Mouse (Mus musculus): ENCODE data around the gene Rnf224.
A peak's percentile ranks its signal among the peaks of the same experiment; 100 is the strongest.

The Rnf224 gene

GRCm38 (mm10) chr2:25256443-25257109, 20.0 kb upstream of the Rnf224 start:
- peak; percentile 70 for DNase-seq (ENCODE audit: extremely low read depth, low read depth)

DNA sequence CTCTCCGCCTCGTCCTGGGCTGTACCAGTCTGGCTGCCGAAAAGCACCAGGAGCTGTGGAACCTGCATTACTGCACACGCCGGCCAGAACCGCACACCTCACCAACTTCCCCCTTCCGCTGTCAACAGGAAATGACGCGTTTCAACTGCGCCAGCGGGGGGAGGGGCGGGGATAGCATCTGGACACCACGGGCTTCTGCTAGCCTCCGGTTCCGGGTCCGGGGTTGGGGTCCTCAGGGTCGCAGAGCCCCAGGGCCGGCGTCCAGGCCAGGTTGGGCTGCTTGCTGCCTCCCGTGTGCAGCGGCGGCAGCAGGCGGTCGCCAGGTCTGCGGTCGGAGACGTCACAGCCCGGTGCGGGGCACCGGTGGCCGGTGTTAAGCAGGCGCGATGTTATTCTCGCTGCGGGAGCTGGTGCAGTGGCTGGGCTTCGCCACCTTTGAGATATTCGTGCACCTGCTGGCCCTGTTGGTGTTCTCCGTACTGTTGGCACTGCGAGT, 18.7 kb upstream of the Rnf224 start, which contains the start of gene Tmem203:
TSS of gene Tmem203 (plus strand) at position 156 of the 496 bp plus-strand sequence.
- DNase-seq (ENCODE audit: extremely low read depth, low read depth), result peak; percentile 78

DNA sequence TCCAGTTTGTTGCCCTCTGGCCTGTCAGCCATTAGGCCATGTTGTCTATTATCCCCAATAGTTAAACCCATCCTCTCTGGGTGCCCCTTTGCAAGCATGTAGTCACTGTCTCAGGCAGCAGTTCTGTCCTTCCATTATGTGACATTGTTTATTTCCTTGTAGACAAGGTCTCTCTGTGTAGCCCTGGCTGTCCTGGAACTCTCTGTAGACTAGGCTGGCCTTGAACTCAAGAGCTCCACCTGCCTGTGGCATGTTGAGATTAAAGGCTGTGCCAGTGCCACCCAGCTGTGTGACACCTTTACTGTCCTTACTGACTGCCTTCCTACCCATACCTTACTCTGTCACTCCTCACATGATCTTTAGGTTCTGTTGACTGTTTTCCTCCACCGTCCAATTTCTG, 15.7 kb upstream of the Rnf224 start:
- DNase-seq (ENCODE audit: extremely low read depth, low read depth), result no peak

- no peak for DNase-seq (ENCODE audit: extremely low read depth, low read depth)
Observed at GRCm38 (mm10) chr2:25246183-25247072, 9.8 kb upstream of the Rnf224 start, which contains the start of gene AL732309.1. Gene AL732309.1, minus strand, starts transcription at chr2:25246863.

GRCm38 (mm10) chr2:25244144-25244543, 7.6 kb upstream of the Rnf224 start:
- no peak for DNase-seq (ENCODE audit: extremely low read depth, low read depth)

- no peak for DNase-seq (ENCODE audit: extremely low read depth, low read depth)
Observed at GRCm38 (mm10) chr2:25243342-25243741, 6.8 kb upstream of the Rnf224 start.

GRCm38 (mm10) chr2:25242101-25242506, 5.5 kb upstream of the Rnf224 start, which contains the start of the genes Rnf208 and Cysrt1:
Gene Rnf208, plus strand, starts transcription at chr2:25242255.
Gene Cysrt1, minus strand, starts transcription at chr2:25242452.
- DNase-seq (ENCODE audit: extremely low read depth, low read depth), result no peak

DNA sequence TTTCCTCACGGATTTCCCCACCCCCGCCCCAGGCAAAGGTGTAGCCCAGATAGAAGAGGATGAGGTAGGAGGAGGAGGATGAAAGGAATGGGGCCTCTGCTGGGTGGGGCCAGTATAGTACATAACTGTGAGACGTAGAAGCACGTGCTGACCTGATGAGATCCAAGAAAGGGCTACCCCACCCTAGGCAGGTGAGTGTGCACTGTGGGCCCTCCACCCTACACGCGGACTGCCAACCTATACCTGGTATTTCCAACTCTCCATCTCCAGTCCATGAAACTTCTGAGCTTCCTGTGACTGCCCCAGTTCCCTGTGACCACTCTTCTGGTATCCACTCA, 4.8 kb upstream of the Rnf224 start:
- DNase-seq (ENCODE audit: extremely low read depth, low read depth), result no peak

DNA sequence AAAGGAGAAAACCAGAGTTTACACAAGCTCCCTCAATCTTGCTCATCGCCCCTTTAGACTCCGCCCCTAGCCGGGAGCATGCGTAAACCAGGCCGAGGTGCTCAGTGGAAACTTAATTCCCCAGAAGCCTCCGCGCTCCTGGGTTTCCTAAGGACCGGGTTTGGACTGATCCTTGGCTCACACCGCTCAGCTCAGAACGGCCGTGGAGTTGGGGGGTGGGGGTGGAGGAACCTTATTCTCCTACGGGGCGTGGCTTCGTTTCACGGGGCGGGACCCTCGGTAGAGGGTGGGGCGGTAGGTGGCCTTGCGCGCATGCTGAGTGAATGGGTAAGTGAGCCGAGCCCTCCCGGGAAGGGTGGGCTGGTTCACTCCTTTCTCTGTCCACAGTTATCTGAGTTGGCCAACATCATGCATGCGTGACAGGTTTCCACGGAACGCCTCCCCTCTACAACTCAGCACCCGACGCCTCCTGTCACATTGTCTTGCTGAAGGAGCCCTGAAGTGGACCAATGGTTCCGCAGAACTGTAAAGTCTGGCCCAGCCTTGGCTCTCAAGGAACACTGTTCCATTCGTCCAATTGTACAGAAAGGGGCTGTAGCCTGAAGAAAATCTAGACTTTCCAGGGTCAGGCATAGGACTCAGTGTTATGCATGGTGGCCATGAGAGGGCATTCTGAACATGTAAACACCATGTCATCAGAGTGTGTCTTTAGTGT, 4.3 kb upstream of the Rnf224 start:
- DNase-seq (ENCODE audit: extremely low read depth, low read depth), result peak; percentile 81

GRCm38 (mm10) chr2:25240310-25240709, 3.7 kb upstream of the Rnf224 start:
- no peak for DNase-seq (ENCODE audit: extremely low read depth, low read depth)

DNA sequence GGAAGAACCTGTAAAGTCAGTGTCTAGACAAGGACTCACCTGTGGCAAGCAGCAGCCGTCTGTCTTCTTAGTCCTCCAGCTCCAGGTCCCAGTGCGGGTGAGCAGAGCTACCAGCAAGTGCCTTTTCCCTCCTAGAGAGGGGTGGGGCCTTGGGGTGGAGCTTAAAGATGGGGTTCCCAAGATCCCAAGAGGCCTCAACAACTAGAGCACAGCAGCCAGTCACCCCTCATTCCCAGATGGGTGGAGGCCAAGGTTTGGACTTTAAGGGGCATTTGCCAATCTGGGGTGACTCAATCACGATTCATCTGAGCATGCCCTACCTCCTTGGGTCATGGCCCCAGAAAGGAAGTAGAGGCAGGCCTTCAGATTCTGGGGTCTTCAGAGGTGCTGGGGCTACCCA, 3.2 kb upstream of the Rnf224 start:
- DNase-seq (ENCODE audit: extremely low read depth, low read depth), result no peak

DNA sequence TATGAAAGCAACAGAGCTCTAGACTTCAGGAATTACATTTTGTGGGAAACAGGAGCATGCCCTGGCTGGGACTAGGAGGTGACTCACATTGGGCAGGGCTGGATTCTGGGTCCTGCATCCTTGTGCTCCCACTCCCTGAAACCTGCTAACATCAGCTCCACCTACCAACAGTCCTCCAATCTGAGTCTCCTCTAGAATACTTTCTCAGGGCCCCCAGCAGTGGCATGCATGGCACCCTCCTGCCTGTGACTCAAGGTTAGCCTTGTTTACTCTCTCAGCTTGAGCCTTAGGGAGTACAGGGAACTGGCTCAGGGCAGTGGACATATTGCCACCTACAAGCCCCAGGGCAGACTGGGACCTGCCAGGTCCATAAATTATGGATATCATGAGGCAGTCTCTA, 1.5 kb upstream of the Rnf224 start:
- no peak for DNase-seq (ENCODE audit: extremely low read depth, low read depth)

- DNase-seq (ENCODE audit: extremely low read depth, low read depth), result no peak
Observed at GRCm38 (mm10) chr2:25237522-25237921, 935 bp upstream of the Rnf224 start.

- no peak for DNase-seq (ENCODE audit: extremely low read depth, low read depth)
Observed at GRCm38 (mm10) chr2:25234551-25235220, 1.9 kb downstream of the Rnf224 start.

GRCm38 (mm10) chr2:25234050-25234449, 2.5 kb downstream of the Rnf224 start, which contains the start of gene Slc34a3:
Gene Slc34a3, minus strand, starts transcription at chr2:25234364.
- no peak for DNase-seq (ENCODE audit: extremely low read depth, low read depth)

- DNase-seq (ENCODE audit: extremely low read depth, low read depth), result peak; percentile 68
Observed at GRCm38 (mm10) chr2:25233421-25233820, 3.2 kb downstream of the Rnf224 start.

DNA sequence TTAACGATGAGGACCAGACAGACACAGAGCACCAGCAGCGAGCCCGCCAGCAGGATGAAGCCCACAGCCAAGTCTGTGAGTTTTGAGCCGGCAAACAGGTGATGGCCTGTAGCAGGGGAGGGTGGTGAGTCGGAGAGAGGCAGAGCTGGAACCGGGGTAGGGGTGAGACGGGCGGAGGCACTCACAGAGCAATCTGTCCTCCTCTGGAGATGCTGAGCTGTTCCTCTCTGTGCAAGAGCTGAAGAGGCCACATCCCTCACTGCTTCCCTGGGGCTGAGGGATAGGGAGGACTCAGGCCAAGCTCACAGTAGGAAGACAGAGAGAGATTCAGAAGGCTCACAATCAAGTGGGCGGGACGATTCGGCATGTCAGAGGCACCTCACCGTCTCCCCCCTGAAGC, 5.5 kb downstream of the Rnf224 start:
- no peak for DNase-seq (ENCODE audit: extremely low read depth, low read depth)

DNA sequence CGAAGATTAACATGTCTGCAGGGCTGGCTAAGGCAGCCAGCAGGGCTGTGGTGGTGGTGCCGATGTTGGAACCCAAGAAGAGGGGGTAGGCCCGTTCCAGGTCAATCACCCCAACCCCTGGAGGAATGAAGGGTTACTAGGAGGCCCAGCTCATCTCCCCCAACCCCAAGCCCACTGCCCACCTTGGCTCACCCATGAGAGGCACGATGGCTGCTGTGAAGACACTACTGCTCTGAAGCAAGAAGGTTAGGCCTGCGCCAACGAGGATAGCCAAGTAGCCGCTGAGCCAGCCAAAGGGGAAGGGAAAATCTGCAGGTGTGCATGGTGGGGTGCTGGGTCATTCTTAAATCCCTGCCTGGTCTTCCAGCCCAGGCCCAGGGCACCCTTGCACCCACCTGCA, 6.0 kb downstream of the Rnf224 start:
- DNase-seq (ENCODE audit: extremely low read depth, low read depth), result no peak

DNA sequence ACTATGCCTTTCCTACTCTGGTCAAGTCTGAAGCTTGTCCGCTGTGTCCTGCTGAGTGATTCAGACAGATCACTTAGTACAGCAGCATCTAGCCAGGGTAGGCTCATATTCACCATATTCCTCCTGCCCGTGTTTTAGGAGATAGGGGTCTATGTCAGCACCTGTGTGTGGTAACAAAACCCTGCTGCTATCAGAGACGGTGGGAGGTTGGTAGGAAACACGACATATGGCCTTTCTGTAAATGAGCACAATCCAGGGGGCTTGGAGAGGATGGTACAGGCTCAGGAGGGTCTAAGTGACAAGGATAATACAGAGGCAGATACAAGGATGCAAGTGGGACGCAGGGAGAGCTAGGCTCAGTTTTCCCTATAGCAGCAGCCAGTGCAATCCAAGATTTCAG, 7.0 kb downstream of the Rnf224 start:
- no peak for DNase-seq (ENCODE audit: extremely low read depth, low read depth)

DNA sequence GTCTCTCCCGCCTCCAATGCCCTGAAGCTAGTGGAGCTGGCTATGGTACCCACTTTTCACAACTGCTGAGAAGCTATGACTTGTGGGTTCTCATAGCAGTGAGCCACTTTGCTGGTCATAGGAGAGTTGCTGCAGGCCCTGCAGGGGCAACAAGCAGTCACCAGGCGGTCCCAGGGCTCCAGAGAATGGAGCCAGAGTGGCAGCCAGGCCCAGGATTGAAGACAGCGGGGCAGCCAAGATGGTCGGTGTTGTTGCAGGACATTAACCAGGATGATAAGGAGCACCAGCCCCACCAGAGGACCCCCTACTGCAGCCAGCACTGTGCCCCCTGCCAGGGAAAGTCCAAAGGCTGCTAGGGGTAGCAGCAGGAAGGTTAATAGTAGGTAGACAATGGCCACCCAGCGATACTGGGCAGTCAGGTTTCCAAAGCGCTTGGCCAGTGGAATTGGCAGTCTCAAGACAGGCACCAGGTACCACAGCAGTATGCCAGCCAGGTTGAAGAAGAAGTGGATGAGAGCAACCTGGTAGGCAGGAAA, 7.5 kb downstream of the Rnf224 start:
- no peak for DNase-seq (ENCODE audit: extremely low read depth, low read depth)

DNA sequence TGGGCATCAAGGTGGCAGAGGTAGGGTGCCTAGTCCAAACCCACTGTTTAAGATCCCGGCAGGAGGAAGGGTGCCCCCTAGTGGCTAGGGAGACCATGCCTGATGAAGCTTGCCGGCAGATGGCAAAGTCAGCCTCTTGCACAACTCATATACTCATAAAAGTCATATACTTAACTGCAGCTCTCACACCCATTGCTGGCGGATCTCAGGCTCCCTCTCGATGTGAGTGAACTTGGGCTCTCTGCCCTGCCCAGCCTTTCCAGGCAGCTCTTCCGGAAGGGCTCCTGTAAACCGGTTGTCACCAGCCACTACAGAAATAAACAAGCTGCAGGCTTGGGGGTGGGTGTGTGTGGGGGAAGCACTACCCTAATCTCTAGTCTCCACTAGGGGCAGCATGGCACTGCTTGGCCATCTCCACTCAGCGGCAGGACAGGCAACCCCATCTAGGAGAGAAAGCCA, 8.1 kb downstream of the Rnf224 start:
- DNase-seq (ENCODE audit: extremely low read depth, low read depth), result peak; percentile 84

Data from MEL-GATA-1-ER (cell line).